Mouse (Mus musculus) spleen, postnatal 14 days (tissue): ENCODE data around the gene Hipk3.

ENCODE experiments used
- DNase-seq, 2 experiments: peaks; one replicate each; pipeline ENCODE4 v3.0.0; 2021 to 2022; ENCODE audit warnings: low spot score in 2 of 2

Hipk3 gene

GRCm38 (mm10) chr2:104471161-104471560 is 23.1 kb downstream of the Hipk3 start:
- DNase-seq: no peak

GRCm38 (mm10) chr2:104470536-104470935 is 23.7 kb downstream of the Hipk3 start:
- no peak for DNase-seq

GRCm38 (mm10) chr2:104468419-104468818 is 25.8 kb downstream of the Hipk3 start:
- DNase-seq: no peak

GRCm38 (mm10) chr2:104466908-104467616 is 27.2 kb downstream of the Hipk3 start:
- no peak for DNase-seq

- no peak for DNase-seq
Observed at GRCm38 (mm10) chr2:104465639-104466430, 28.4 kb downstream of the Hipk3 start.

- DNase-seq: no peak
Observed at GRCm38 (mm10) chr2:104460021-104460420, 34.2 kb downstream of the Hipk3 start.

- DNase-seq: no peak
Observed at GRCm38 (mm10) chr2:104458569-104459332, 35.5 kb downstream of the Hipk3 start.

GRCm38 (mm10) chr2:104457106-104457505 is 37.1 kb downstream of the Hipk3 start:
- no peak for DNase-seq

GRCm38 (mm10) chr2:104450685-104451084 is 43.6 kb downstream of the Hipk3 start:
- DNase-seq: no peak

- no peak for DNase-seq
Observed at GRCm38 (mm10) chr2:104449191-104449590, 45.1 kb downstream of the Hipk3 start.

GRCm38 (mm10) chr2:104448201-104448600 is 46.0 kb downstream of the Hipk3 start:
- DNase-seq: no peak

- DNase-seq: no peak
Observed at GRCm38 (mm10) chr2:104446016-104446415, 48.2 kb downstream of the Hipk3 start.

GRCm38 (mm10) chr2:104444776-104445175 is 49.5 kb downstream of the Hipk3 start:
- DNase-seq: peak in 1 of 2 experiments; percentile 20

GRCm38 (mm10) chr2:104442341-104442740 is 51.9 kb downstream of the Hipk3 start:
- DNase-seq: no peak

GRCm38 (mm10) chr2:104436226-104436625 is 58.0 kb downstream of the Hipk3 start:
- no peak for DNase-seq

GRCm38 (mm10) chr2:104431067-104431466 is 63.2 kb downstream of the Hipk3 start:
- DNase-seq: no peak

- no peak for DNase-seq
Observed at GRCm38 (mm10) chr2:104430566-104430965, 63.7 kb downstream of the Hipk3 start.

- DNase-seq: no peak
Observed at GRCm38 (mm10) chr2:104426112-104426511, 68.1 kb downstream of the Hipk3 start.

GRCm38 (mm10) chr2:104422230-104422629 is 72.0 kb downstream of the Hipk3 start:
- DNase-seq: no peak

GRCm38 (mm10) chr2:104420805-104421204 is 73.4 kb downstream of the Hipk3 start:
- DNase-seq: no peak

GRCm38 (mm10) chr2:104419999-104420398 is 74.2 kb downstream of the Hipk3 start:
- DNase-seq: no peak

- DNase-seq: no peak
Observed at GRCm38 (mm10) chr2:104419411-104419810, 74.8 kb downstream of the Hipk3 start.
